In the genomic region with DNA sequence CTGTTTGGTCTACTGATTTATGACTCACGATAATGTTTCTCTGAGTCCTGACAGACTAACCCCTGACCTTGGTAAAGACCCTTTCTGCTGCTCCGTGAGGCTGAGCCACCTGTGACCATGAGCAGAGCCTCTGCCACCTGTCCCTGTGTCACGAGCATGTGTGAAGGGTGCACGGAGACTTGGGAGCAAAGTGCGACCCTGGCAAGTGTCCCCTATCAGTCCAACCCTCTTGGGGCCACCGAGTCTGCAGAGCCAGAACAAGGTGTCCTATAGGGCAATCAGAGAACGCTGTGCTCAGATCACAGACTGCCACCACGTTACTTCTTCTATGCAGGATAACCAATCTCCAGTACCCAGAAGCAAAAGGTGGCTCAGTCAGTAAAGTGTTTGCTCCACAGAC, we compare ENCODE assay signal across 22 mouse cellular contexts. TPM values are rescaled to one million over a fixed set of nuclear protein-coding genes. Genes with fewer than 3 reads are reported as not detected.
DNase-seq lines count a peak whose midpoint lies in the region; ATAC-seq lines count a peak whose summit lies in the region.
"Had no signal": no experiment of that assay in that cellular context is flagged by ENCODE, and none has a peak within 500 bp of the region (broad histone marks: within the 10 kb centered on the region; RNA-seq: fewer than 3 reads in every experiment).

No protein-coding gene starts in this region.

- DNase-seq in forebrain, embryonic 10.5 days (ENCODE audit: extremely low spot score, low spot score), result no peak
- DNase-seq in forebrain, embryonic 14.5 days (ENCODE audit: low spot score), result no peak
- DNase-seq in intestine, embryonic 14.5 days (ENCODE audit: low spot score), result no peak
- DNase-seq in gastrocnemius, postnatal 36 days, result no peak
- DNase-seq in left cerebral cortex, adult 18-20 months (ENCODE audit: low spot score in 2 of 2), result no peak
- DNase-seq: adrenal gland, adult 8-10 months; B cell, adult 2 months; cerebellum, adult 11-12 months; cerebellum, adult 2 months; cerebellum, adult 9-10 months; cerebellum, postnatal 25 days; forebrain, postnatal 0 days had no signal

- H3K4me1 ChIP-seq in forebrain, embryonic 10.5 days, result no peaks in the 10 kb centered on the region
- H3K4me1 ChIP-seq in forebrain, embryonic 14.5 days (ENCODE audit: control insufficient read depth, insufficient read depth, low read length), result no peaks in the 10 kb centered on the region
- H3K4me1 ChIP-seq in intestine, embryonic 14.5 days (replicated peaks; ENCODE audit: control insufficient read depth, insufficient read depth, low read length), result no peaks in the 10 kb centered on the region; the same call in 1 of the 2 replicates
- H3K4me1 ChIP-seq in intestine, embryonic 16.5 days (ENCODE audit: control insufficient read depth, insufficient read depth, low read length), result peaks cover 16% of the 10 kb centered on the region
- H3K4me1 ChIP-seq: embryonic facial prominence, embryonic 10.5 days; embryonic facial prominence, embryonic 12.5 days; forebrain, embryonic 12.5 days; forebrain, embryonic 15.5 days had no signal

- 0 out of 2 replicates have a peak, but pooled peaks cover 6% of the 10 kb centered on the region for H3K27me3 ChIP-seq in forebrain, embryonic 10.5 days (ENCODE audit: poor library complexity, severe bottlenecking)
- H3K27me3 ChIP-seq in forebrain, embryonic 14.5 days (replicated peaks; ENCODE audit: control insufficient read depth, insufficient read depth, low read length), result no peaks in the 10 kb centered on the region
- H3K27me3 ChIP-seq in intestine, embryonic 14.5 days (replicated peaks; ENCODE audit: control insufficient read depth, insufficient read depth, low read length), result no peaks in the 10 kb centered on the region
- H3K27me3 ChIP-seq in intestine, embryonic 16.5 days (replicated peaks; ENCODE audit: control insufficient read depth, insufficient read depth, low read length), result no peaks in the 10 kb centered on the region
- H3K27me3 ChIP-seq: CH12.LX; embryonic facial prominence, embryonic 12.5 days; forebrain, embryonic 12.5 days; forebrain, embryonic 15.5 days had no signal

- no peak overlapping the region for H3K4me3 ChIP-seq in forebrain, embryonic 10.5 days
- no peak overlapping the region for H3K4me3 ChIP-seq in forebrain, embryonic 14.5 days (ENCODE audit: low read depth, low read length)
- no peak overlapping the region for H3K4me3 ChIP-seq in intestine, embryonic 14.5 days (ENCODE audit: low read depth, low read length)
- H3K4me3 ChIP-seq in intestine, embryonic 16.5 days (ENCODE audit: low read length), result no peak overlapping the region
- H3K4me3 ChIP-seq: embryonic facial prominence, embryonic 10.5 days; embryonic facial prominence, embryonic 12.5 days; forebrain, embryonic 12.5 days; forebrain, embryonic 15.5 days had no signal

- no peak overlapping the region for H3K4me2 ChIP-seq in forebrain, embryonic 14.5 days (ENCODE audit: low read length)
- H3K4me2 ChIP-seq in intestine, embryonic 14.5 days (ENCODE audit: low read length), result no peak overlapping the region
- H3K4me2 ChIP-seq in intestine, embryonic 16.5 days (ENCODE audit: low read depth, low read length), result no peak overlapping the region
- H3K4me2 ChIP-seq: embryonic facial prominence, embryonic 12.5 days; forebrain, embryonic 12.5 days; forebrain, embryonic 15.5 days had no signal

- 88% methylated on average over 8 of the region's 8 CpGs for WGBS in forebrain, embryonic 10.5 days
- WGBS in forebrain, embryonic 14.5 days, result 89% methylated on average over 8 of the region's 8 CpGs
- 68% methylated on average over 8 of the region's 8 CpGs for WGBS in intestine, embryonic 14.5 days
- 60% methylated on average over 8 of the region's 8 CpGs for WGBS in intestine, embryonic 16.5 days

- no peak overlapping the region for H3K9ac ChIP-seq in forebrain, embryonic 14.5 days (ENCODE audit: low read length)
- no peak overlapping the region for H3K9ac ChIP-seq in intestine, embryonic 14.5 days (ENCODE audit: low read length)
- H3K9ac ChIP-seq in intestine, embryonic 16.5 days (ENCODE audit: low read depth, low read length), result peak overlapping the region; percentile 40; the same call in 1 of the 2 replicates
- H3K9ac ChIP-seq: embryonic facial prominence, embryonic 12.5 days; forebrain, embryonic 12.5 days; forebrain, embryonic 15.5 days; forebrain, postnatal 0 days had no signal

- no peaks in the 10 kb centered on the region for H3K36me3 ChIP-seq in forebrain, embryonic 10.5 days (replicated peaks)
- H3K36me3 ChIP-seq in forebrain, embryonic 14.5 days (ENCODE audit: control insufficient read depth, insufficient read depth, low read length), result no peaks in the 10 kb centered on the region
- no peaks in the 10 kb centered on the region for H3K36me3 ChIP-seq in intestine, embryonic 14.5 days (ENCODE audit: control insufficient read depth, insufficient read depth, low read length)
- H3K36me3 ChIP-seq in intestine, embryonic 16.5 days (ENCODE audit: control insufficient read depth, insufficient read depth, low read length), result no peaks in the 10 kb centered on the region
- H3K36me3 ChIP-seq: embryonic facial prominence, embryonic 10.5 days; embryonic facial prominence, embryonic 12.5 days; forebrain, embryonic 12.5 days; forebrain, embryonic 15.5 days; G1E had no signal

- H3K9me3 ChIP-seq in forebrain, embryonic 10.5 days, result no peaks in the 10 kb centered on the region
- no peaks in the 10 kb centered on the region for H3K9me3 ChIP-seq in forebrain, embryonic 14.5 days (replicated peaks; ENCODE audit: control insufficient read depth, low read length)
- no peaks in the 10 kb centered on the region for H3K9me3 ChIP-seq in intestine, embryonic 14.5 days (ENCODE audit: control insufficient read depth, low read length)
- no peaks in the 10 kb centered on the region for H3K9me3 ChIP-seq in intestine, embryonic 16.5 days (ENCODE audit: control insufficient read depth, low read length)
- H3K9me3 ChIP-seq: embryonic facial prominence, embryonic 10.5 days; embryonic facial prominence, embryonic 12.5 days; forebrain, embryonic 12.5 days; forebrain, embryonic 15.5 days; G1E had no signal

- intact Hi-C loops in gastrocnemius, postnatal 36 days (cut with DNase I), result no loop called here

- H3K27ac ChIP-seq in forebrain, embryonic 10.5 days, result 0 out of 2 replicates have a peak overlapping the region, but pooled peaks have one; percentile 5
- no peak overlapping the region for H3K27ac ChIP-seq in forebrain, embryonic 14.5 days (ENCODE audit: low read depth, low read length)
- no peak overlapping the region for H3K27ac ChIP-seq in intestine, embryonic 14.5 days (ENCODE audit: low read depth)
- peak overlapping the region; percentile 89 for H3K27ac ChIP-seq in intestine, embryonic 16.5 days (ENCODE audit: low read length)
- H3K27ac ChIP-seq: embryonic facial prominence, embryonic 10.5 days; embryonic facial prominence, embryonic 12.5 days; forebrain, embryonic 12.5 days; forebrain, embryonic 15.5 days had no signal

- no peak for ATAC-seq in forebrain, embryonic 14.5 days
- peak; percentile 62 for ATAC-seq in intestine, embryonic 14.5 days (replicated peaks; ENCODE audit: low FRiP score, low TSS enrichment, low read depth)
- ATAC-seq in intestine, embryonic 16.5 days, result peak; percentile 91
- ATAC-seq: activated CD4-positive, CD25-positive, alpha-beta regulatory T cell, adult 4 months; CD4-positive, CD25-positive, alpha-beta regulatory T cell, adult 4 months; forebrain, embryonic 15.5 days; forebrain, postnatal 0 days; Patski had no signal

RNA-seq across cellular contexts. Expression of a gene that starts 54.8 kb away (rescaled TPM):
- polyA plus RNA-seq in forebrain, embryonic 10.5 days (2016; fragmentation: Nextera tagmentation; extraction: Ambion mirVana), result 5.7 and 6.1 TPM in 2 replicates
- 3.9 and 4.0 TPM in 2 replicates for polyA plus RNA-seq in forebrain, embryonic 14.5 days (2014; fragmentation: Nextera tagmentation; extraction: Ambion mirVana)
- polyA plus RNA-seq in intestine, embryonic 14.5 days (2014; fragmentation: Nextera tagmentation; extraction: Ambion mirVana), result 4.5 and 5.5 TPM in 2 replicates
- polyA plus RNA-seq in intestine, embryonic 16.5 days (2015; fragmentation: Nextera tagmentation; extraction: Ambion mirVana), result 4.4 and 4.7 TPM in 2 replicates
- total RNA-seq in gastrocnemius, postnatal 36 days (2021), result 10 to 100 TPM; 17.9 to 18.9 TPM
- 10 to 100 TPM; 64.4 to 93.4 TPM for total RNA-seq in left cerebral cortex, adult 18-20 months (2021)

Comparison
In these comparisons a context has a peak if more than half of its experiments do, and no peak if none do; other contexts are left out.
1. H3K27ac ChIP-seq: peak in forebrain, embryonic 10.5 days (single experiment) and intestine, embryonic 16.5 days (single experiment); none in forebrain, embryonic 14.5 days (single experiment) and intestine, embryonic 14.5 days (single experiment).